Mouse (Mus musculus) kidney, adult 9 months (tissue): ENCODE results near the gene Tmem150a.

Experiments
- DNase-seq: peaks from one replicate; pipeline ENCODE4 v3.0.0; 2022

Tmem150a gene

DNA sequence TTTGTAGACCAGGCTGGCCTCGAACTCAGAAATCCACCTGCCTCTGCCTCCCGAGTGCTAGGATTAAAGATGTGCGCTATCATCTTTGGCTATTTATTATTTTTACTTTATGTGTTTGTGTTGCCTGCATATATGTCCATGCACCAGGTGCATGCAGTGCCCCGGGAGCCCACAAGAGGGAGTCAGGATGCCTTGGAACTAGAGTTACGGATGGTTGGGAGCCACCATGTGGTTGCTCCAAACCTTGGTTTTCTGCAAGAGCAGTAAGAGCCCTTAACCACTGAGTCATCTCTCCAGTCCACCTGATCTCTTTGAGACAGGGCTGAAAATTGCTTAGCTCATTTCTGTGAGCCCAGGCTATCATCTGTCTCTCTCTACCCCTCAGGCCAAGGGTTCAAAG is 51.9 kb downstream of the Tmem150a start:
- peak; percentile 91 for DNase-seq
